Mouse (Mus musculus): ENCODE measurements around the gene Phldb3. TPM values are rescaled to one million over a fixed set of nuclear protein-coding genes. Genes with fewer than 3 reads are reported as not detected.

Gene Phldb3
- polyA plus RNA-seq, 1 experiment from 2014 or later: 0.09 TPM

- no peak for ATAC-seq (ENCODE audit: low read depth)
- Histone ChIP-seq H3K27me3 (no peaks in the 10 kb centered on the region), H3K4me1 (replicated peaks) (peaks cover 3% of the 10 kb centered on the region; the same call in 1 of the 2 replicates), H3K36me3 (no peaks in the 10 kb centered on the region), H3K4me3 (replicated peaks) (no peak overlapping the region), H3K27ac (no peak overlapping the region), H3K4me2 (no peak overlapping the region), H3K9ac (no peak overlapping the region), H3K9me3 (replicated peaks) (no peaks in the 10 kb centered on the region)
- WGBS (ENCODE audit: insufficient replicate concordance): 33% methylated on average over 8 of the region's 8 CpGs
- no peak for DNase-seq
Observed at GRCm38 (mm10) chr7:24664301-24664700, 53.7 kb downstream of the Phldb3 start.

- no peak for DNase-seq
- H3K9ac ChIP-seq: no peak overlapping the region
- H3K27ac ChIP-seq: no peak overlapping the region
- peaks cover 3% of the 10 kb centered on the region; the same call in 1 of the 2 replicates for H3K4me1 ChIP-seq (replicated peaks)
- H3K9me3 ChIP-seq (replicated peaks): no peaks in the 10 kb centered on the region
- 0 out of 2 replicates have a peak, but pooled peaks cover 3% of the 10 kb centered on the region for H3K27me3 ChIP-seq
- no peaks in the 10 kb centered on the region for H3K36me3 ChIP-seq
- H3K4me3 ChIP-seq (replicated peaks): no peak overlapping the region
- H3K4me2 ChIP-seq: no peak overlapping the region
- ATAC-seq (ENCODE audit: low read depth): no peak
- 63% methylated on average over 9 of the region's 9 CpGs for WGBS (ENCODE audit: insufficient replicate concordance)
Observed at GRCm38 (mm10) chr7:24664959-24665358, 54.4 kb downstream of the Phldb3 start.

- no peaks in the 10 kb centered on the region for H3K9me3 ChIP-seq (replicated peaks)
- no peak overlapping the region for H3K27ac ChIP-seq
- DNase-seq (no peak), ATAC-seq (ENCODE audit: low read depth) (no peak)
- no peak overlapping the region for H3K4me2 ChIP-seq
- H3K36me3 ChIP-seq: no peaks in the 10 kb centered on the region
- no peak overlapping the region for H3K9ac ChIP-seq
- no peaks in the 10 kb centered on the region for H3K4me1 ChIP-seq (replicated peaks)
- WGBS (ENCODE audit: insufficient replicate concordance): 71% methylated on average over 23 of the region's 23 CpGs
- 0 out of 2 replicates have a peak, but pooled peaks cover 5% of the 10 kb centered on the region for H3K27me3 ChIP-seq
- no peak overlapping the region for H3K4me3 ChIP-seq (replicated peaks)
Observed at GRCm38 (mm10) chr7:24671944-24672439, 61.4 kb downstream of the Phldb3 start.

GRCm38 (mm10) chr7:24676575-24676974 lies 66.0 kb downstream of the Phldb3 start, which contains the start of gene Tex101:
Tex101 (minus strand) TSS chr7:24676675.
- DNase-seq (no peak), ATAC-seq (ENCODE audit: low read depth) (no peak)
- Histone ChIP-seq H3K9ac (no peak within 1 kb of the TSS), H3K4me1 (replicated peaks) (no peaks in the 10 kb centered on the region), H3K27ac (no peak within 1 kb of the TSS), H3K4me3 (replicated peaks) (no peak within 1 kb of the TSS), H3K9me3 (replicated peaks) (no peaks in the 10 kb centered on the region), H3K4me2 (no peak within 1 kb of the TSS), H3K27me3 (no peaks in the 10 kb centered on the region), H3K36me3 (no peaks in the 10 kb centered on the region)
- WGBS (ENCODE audit: insufficient replicate concordance): 70% methylated on average over 9 of the region's 9 CpGs

Other genes with a start within 250 kb of the Phldb3 start
- gene Kcnn4, start 240.5 kb upstream of the Phldb3 start, polyA plus RNA-seq (2015; fragmentation: Nextera tagmentation; extraction: Ambion mirVana): 126 and 128 TPM in 2 replicates
- gene Smg9, start 211.1 kb upstream of the Phldb3 start, polyA plus RNA-seq (2015; fragmentation: Nextera tagmentation; extraction: Ambion mirVana): 15.2 and 16.5 TPM in 2 replicates
- not detected in 2 replicates for gene Irgc1, start 158.5 kb upstream of the Phldb3 start, polyA plus RNA-seq (2015; fragmentation: Nextera tagmentation; extraction: Ambion mirVana)
- 1.9 and 2.3 TPM in 2 replicates for gene Plaur, start 148.3 kb upstream of the Phldb3 start, polyA plus RNA-seq (2015; fragmentation: Nextera tagmentation; extraction: Ambion mirVana)
- 0.20 and 0.22 TPM in 2 replicates for gene Cadm4, start 128.7 kb upstream of the Phldb3 start, polyA plus RNA-seq (2015; fragmentation: Nextera tagmentation; extraction: Ambion mirVana)
- gene Zfp428, start 103.8 kb upstream of the Phldb3 start, polyA plus RNA-seq (2015; fragmentation: Nextera tagmentation; extraction: Ambion mirVana): 7.0 and 8.3 TPM in 2 replicates
- not detected in 2 replicates for gene AC161166.1, start 98.3 kb upstream of the Phldb3 start, polyA plus RNA-seq (2015; fragmentation: Nextera tagmentation; extraction: Ambion mirVana)
- gene Irgq, start 80.1 kb upstream of the Phldb3 start, polyA plus RNA-seq (2015; fragmentation: Nextera tagmentation; extraction: Ambion mirVana): 0.99 and 1.4 TPM in 2 replicates
- not detected in 2 replicates for gene Pinlyp, start 64.6 kb upstream of the Phldb3 start, polyA plus RNA-seq (2015; fragmentation: Nextera tagmentation; extraction: Ambion mirVana)
- 48.3 and 51.6 TPM in 2 replicates for gene Xrcc1, start 64.5 kb upstream of the Phldb3 start, polyA plus RNA-seq (2015; fragmentation: Nextera tagmentation; extraction: Ambion mirVana)
- 19.9 and 21.5 TPM in 2 replicates for gene Ethe1, start 23.2 kb upstream of the Phldb3 start, polyA plus RNA-seq (2015; fragmentation: Nextera tagmentation; extraction: Ambion mirVana)
- gene Zfp575, start 23.1 kb upstream of the Phldb3 start, polyA plus RNA-seq (2015; fragmentation: Nextera tagmentation; extraction: Ambion mirVana): 0.31 and 0.34 TPM in 2 replicates
- not detected in 2 replicates for gene Lypd3, start 25.8 kb downstream of the Phldb3 start, polyA plus RNA-seq (2015; fragmentation: Nextera tagmentation; extraction: Ambion mirVana)
- gene Tex101, start 65.9 kb downstream of the Phldb3 start, polyA plus RNA-seq (2015; fragmentation: Nextera tagmentation; extraction: Ambion mirVana): not detected in 2 replicates
- not detected in 2 replicates for gene BC049730, start 98.5 kb downstream of the Phldb3 start, polyA plus RNA-seq (2015; fragmentation: Nextera tagmentation; extraction: Ambion mirVana)
- not detected in 2 replicates for gene Gm4763, start 116.1 kb downstream of the Phldb3 start, polyA plus RNA-seq (2015; fragmentation: Nextera tagmentation; extraction: Ambion mirVana)
- gene Cd177, start 149.5 kb downstream of the Phldb3 start, polyA plus RNA-seq (2015; fragmentation: Nextera tagmentation; extraction: Ambion mirVana): 0.71 and 1.0 TPM in 2 replicates
- gene Ceacam10, start 166.4 kb downstream of the Phldb3 start, polyA plus RNA-seq (2015; fragmentation: Nextera tagmentation; extraction: Ambion mirVana): 0.32 and 0.59 TPM in 2 replicates

All from liver, embryonic 13.5 days (tissue).